Mouse (Mus musculus): ENCODE measurements around the gene Asic2.

The Asic2 gene

GRCm38 (mm10) chr11:81954398-81954797 lies 13.9 kb downstream of the Asic2 start:
- DNase-seq (ENCODE audit: low spot score) = no peak

GRCm38 (mm10) chr11:81948021-81948420 lies 20.2 kb downstream of the Asic2 start:
- no peak for DNase-seq (ENCODE audit: low spot score)

- DNase-seq (ENCODE audit: low spot score) = no peak
Observed at GRCm38 (mm10) chr11:81942167-81942566, 26.1 kb downstream of the Asic2 start.

- peak; percentile 11 for DNase-seq (ENCODE audit: low spot score)
Observed at GRCm38 (mm10) chr11:81940988-81941387, 27.3 kb downstream of the Asic2 start.

- no peak for DNase-seq (ENCODE audit: low spot score)
Observed at GRCm38 (mm10) chr11:81937516-81937915, 30.7 kb downstream of the Asic2 start.

- no peak for DNase-seq (ENCODE audit: low spot score)
Observed at GRCm38 (mm10) chr11:81926393-81926792, 41.9 kb downstream of the Asic2 start.

- DNase-seq (ENCODE audit: low spot score) = no peak
Observed at GRCm38 (mm10) chr11:81923626-81924025, 44.6 kb downstream of the Asic2 start.

GRCm38 (mm10) chr11:81923096-81923495 lies 45.2 kb downstream of the Asic2 start:
- no peak for DNase-seq (ENCODE audit: low spot score)

- DNase-seq (ENCODE audit: low spot score) = no peak
Observed at GRCm38 (mm10) chr11:81915501-81915900, 52.8 kb downstream of the Asic2 start.

GRCm38 (mm10) chr11:81913071-81913470 lies 55.2 kb downstream of the Asic2 start:
- no peak for DNase-seq (ENCODE audit: low spot score)

GRCm38 (mm10) chr11:81909397-81909894 lies 58.8 kb downstream of the Asic2 start:
- no peak for DNase-seq (ENCODE audit: low spot score)

- no peak for DNase-seq (ENCODE audit: low spot score)
Observed at GRCm38 (mm10) chr11:81908760-81909159, 59.5 kb downstream of the Asic2 start.

GRCm38 (mm10) chr11:81902318-81902717 lies 65.9 kb downstream of the Asic2 start:
- DNase-seq (ENCODE audit: low spot score) = no peak

GRCm38 (mm10) chr11:81897547-81898354 lies 70.5 kb downstream of the Asic2 start:
- peak; percentile 25 for DNase-seq (ENCODE audit: low spot score)

- DNase-seq (ENCODE audit: low spot score) = no peak
Observed at GRCm38 (mm10) chr11:81896511-81896910, 71.7 kb downstream of the Asic2 start.

GRCm38 (mm10) chr11:81871506-81872213 lies 96.6 kb downstream of the Asic2 start:
- DNase-seq (ENCODE audit: low spot score) = no peak

- peak; percentile 6 for DNase-seq (ENCODE audit: low spot score)
Observed at GRCm38 (mm10) chr11:81865661-81866382, 102.4 kb downstream of the Asic2 start.

- peak; percentile 18 for DNase-seq (ENCODE audit: low spot score)
Observed at GRCm38 (mm10) chr11:81860250-81860972, 107.8 kb downstream of the Asic2 start, which contains the start of gene 5530401A14Rik. TSS of gene 5530401A14Rik (plus strand) at chr11:81860673.

GRCm38 (mm10) chr11:81847773-81848490 lies 120.3 kb downstream of the Asic2 start:
- DNase-seq (ENCODE audit: low spot score) = no peak

GRCm38 (mm10) chr11:81845686-81846036 lies 122.6 kb downstream of the Asic2 start:
- DNase-seq (ENCODE audit: low spot score) = no peak
